Mouse (Mus musculus) spleen, postnatal 14 days (tissue): ENCODE measurements around the gene Chmp4b.

Source experiments
- DNase-seq, 2 experiments: peaks; one replicate each; pipeline ENCODE4 v3.0.0; 2021 to 2022; ENCODE audit warnings: low spot score in 2 of 2

Chmp4b gene

DNA sequence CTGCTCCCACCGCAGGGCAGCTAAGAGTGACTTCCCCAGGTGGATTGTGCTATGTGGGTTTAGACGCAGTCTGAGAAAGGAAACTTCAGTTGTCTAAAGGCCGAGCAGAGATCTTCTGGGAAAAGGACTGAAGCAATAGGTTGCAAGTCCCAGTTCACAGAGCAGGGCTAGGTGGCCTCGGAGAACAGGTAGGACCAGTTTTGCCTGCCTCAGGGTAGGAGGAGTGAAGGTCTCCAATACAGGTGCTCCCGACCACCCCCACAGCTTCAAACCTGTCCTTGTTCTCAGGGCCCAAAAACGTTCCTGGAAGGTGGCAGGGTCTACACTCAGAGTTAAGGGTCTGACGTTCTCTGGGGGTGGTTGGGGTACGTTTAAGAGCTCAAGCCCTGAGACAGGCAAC lies at the start of gene Chmp4b:
Gene Chmp4b, plus strand, starts transcription at position 343 of the 400 bp plus-strand sequence.
- DNase-seq, result no peak

DNA sequence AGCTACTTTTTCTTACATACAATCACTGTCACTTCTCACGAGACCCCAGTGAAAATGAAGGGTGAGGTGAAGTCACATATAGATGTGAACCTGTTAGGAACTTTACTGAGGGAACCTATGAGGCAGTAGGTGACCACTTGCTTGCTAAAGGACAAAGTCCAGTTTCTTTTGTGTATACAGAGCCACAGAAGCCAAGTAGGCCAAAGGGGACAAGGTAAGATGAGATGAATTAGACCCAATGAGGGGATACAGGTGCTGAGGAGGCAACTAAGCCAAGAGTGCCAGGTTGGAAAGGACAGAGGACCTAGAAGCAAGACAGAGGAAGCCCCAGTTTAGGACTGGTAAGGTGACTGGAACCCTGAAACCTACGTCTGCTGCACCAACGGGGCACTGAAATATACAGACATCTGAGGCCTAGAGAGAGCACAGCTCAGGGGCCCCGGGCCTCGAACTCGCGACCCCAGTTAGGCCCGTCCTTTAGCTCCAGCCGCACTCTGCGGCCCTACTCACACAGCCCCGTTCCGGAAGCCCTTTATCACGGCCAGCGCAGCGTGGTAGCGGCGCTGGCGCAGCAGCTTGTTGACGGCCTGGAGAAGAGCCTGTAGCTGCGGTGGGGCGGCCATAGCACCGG lies 48.4 kb upstream of the Chmp4b start:
- no peak for DNase-seq

DNA sequence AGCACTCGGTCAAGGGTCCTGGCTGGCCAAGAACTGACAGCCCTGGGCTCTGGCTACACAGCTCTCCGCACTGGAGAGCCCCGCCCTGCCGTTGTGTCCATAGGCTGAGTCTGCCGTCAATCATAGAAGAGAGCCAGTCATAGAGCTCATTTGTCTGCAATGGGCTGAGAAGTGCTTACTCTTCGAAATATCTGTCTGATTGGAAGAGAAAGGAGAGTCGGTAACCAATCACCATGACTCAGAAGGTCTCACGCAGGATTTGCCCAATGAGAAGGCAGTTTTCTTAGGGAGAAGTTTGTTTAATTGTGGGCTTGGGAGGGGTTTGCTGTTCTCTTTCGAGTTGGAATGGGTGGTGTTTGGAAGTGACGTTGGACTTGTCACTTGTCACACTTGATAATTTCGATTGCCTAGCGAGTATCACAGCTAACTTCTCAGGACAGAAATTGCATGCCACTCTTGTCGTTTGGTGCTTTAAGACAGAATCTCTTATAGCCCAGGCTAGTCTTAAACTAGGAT lies 47.8 kb upstream of the Chmp4b start, which contains the start of gene Pxmp4:
Gene Pxmp4, minus strand, starts transcription at position 71 of the 516 bp plus-strand sequence.
- DNase-seq, result peak; percentile 98

DNA sequence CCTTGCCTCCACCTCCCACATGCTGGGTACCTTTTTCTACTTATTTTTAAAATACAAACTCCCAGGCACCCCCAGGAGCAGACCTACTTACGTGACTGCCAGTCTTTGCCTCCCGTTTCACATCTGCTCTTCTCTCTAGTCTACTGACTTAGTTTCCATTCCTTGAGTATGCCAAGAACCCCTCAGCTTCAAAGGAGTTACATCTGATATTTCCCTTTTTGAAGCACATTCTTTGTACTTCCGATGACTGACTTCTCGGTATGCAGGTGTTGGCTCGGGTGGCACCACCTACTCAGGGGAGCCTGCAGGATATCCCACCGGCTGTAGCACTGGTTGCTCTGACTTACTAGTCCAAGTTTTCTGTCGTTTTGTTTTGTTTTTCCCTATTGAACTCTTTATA lies 47.3 kb upstream of the Chmp4b start:
- DNase-seq, result no peak

DNA sequence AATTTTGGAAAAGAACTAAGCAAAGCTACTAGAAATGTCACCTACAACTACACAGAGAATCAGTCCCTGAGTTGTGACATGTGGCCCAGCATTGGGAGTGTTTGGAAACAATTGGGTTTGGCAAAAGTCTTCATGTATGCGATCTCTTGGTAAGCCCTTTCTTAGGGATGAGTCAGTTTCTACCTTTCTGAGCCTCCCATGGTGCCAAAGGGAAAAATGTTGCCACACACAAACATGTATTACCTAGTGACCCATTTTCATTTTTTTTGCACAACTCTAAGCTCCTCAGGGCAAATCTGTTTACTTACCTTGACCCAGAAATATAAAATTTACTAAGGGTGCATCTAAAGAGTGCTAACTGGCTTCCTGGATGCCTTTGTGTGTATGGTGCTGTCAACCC lies 44.5 kb upstream of the Chmp4b start:
- no peak for DNase-seq

DNA sequence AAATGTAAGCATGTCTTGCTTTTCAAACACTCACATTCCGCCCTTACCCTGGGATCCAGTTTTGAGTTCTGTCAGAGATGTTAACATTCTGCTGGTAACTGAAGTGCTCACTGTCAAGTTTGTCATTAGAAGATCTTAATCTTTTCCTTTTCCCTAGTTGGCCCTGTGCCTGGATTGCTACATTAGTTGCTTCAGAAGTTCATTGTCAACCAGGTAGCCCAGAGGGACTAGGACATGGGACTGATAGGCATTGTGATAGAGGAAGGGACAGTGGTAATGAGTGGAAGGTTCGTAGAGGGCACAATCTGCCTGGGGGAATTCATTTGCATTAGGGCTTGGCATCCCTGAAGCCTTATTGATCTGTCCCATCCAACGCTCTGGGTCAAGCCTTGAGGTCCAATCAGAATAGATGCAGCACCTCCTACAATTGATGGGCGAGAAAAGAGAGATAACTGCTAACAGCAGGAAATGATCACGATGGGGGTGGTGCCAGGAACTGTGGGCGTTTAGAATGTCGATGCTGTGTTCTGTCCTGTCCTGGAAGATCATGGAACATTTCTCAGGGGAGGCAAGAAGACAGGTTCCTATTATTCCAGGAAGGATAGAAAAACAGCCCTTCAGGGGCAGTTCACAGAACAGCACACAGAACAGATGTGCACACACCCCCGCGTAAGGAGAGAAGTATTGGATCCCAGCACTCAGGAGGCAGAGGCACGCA lies 42.3 kb upstream of the Chmp4b start:
- no peak for DNase-seq

- peak; percentile 79 to 87 for DNase-seq
Measured at GRCm38 (mm10) chr2:154613118-154614115, 38.1 kb upstream of the Chmp4b start, which contains the start of the genes Zfp341 and 4930519P11Rik. Gene Zfp341 (plus strand): TSS chr2:154613297. Gene 4930519P11Rik (minus strand): TSS chr2:154613437.

DNA sequence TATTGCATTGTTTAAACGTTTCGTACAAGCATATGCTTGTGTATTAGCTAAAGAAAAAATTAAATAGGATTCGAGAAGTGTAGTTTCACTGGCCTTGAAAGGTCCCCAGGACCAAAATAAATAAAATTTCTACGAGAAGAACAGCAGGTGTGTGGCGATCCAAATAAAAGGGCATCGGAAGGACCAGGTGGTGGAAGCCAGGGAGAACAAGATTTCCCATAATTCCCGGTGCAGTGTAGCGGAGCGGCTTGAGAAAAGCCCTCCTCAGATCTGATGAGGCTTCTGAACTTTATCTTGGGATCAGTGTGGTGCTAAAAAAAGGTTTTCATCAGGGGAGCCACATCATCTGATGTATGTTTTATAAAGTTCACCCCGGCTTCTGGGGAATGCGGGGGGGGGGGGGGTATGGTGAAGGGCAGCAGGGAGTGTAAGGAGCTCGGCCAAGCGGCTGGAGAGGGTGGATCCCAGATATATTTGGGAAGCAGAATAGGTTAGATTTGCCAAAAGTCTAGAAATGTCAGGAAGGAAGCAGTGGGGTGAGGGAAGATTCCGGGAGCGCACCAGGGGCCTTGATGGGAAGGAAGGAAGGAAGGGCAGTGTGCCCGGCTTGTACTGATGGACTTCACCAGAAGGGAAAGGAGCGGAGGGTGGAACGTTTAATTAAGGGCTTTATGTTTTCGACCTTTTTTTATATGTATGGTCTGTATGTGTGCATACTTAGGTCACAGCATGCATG lies 36.5 kb upstream of the Chmp4b start:
- DNase-seq, result no peak

DNA sequence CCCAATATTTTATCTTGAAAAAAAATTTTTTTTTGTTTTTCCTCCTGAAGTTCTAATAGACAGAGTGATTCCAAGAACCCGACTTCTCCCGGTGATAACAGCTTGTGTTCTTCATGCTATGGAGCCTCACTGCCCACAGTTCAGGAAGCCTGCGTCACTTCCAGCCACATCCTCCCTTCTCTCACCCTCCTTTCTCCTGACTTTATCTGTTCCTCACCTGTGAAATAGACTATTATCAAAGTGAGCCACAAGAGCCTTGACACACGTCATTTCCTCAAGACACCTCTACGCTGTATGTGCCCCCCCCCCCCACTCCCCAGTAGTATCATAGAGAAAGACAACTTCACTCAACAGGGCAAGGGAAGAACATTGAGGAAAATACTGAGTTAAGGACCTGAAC lies 35.8 kb upstream of the Chmp4b start:
- DNase-seq, result no peak

GRCm38 (mm10) chr2:154617061-154617460 lies 34.4 kb upstream of the Chmp4b start:
- DNase-seq, result no peak

GRCm38 (mm10) chr2:154621684-154622083 lies 29.8 kb upstream of the Chmp4b start:
- DNase-seq, result no peak

GRCm38 (mm10) chr2:154624137-154624536 lies 27.4 kb upstream of the Chmp4b start:
- no peak for DNase-seq

DNA sequence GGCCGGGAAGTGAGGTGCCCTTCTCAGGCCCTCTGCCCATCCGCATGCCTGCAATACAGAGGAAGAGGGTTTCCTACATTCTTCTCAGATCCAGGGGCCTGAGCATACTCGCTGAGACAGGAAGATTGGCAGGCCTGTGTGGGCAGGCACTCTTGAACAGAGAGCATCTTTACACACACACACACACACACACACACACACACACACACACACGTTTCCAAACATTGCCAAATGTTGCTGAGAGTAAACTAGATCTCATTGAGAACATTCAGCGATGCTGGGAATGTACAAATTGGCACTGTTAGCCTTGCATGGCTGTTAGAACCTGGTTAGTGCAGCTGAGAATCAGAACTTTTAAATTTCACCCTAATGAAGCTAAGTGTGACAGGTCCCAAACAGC lies 21.0 kb upstream of the Chmp4b start:
- no peak for DNase-seq

DNA sequence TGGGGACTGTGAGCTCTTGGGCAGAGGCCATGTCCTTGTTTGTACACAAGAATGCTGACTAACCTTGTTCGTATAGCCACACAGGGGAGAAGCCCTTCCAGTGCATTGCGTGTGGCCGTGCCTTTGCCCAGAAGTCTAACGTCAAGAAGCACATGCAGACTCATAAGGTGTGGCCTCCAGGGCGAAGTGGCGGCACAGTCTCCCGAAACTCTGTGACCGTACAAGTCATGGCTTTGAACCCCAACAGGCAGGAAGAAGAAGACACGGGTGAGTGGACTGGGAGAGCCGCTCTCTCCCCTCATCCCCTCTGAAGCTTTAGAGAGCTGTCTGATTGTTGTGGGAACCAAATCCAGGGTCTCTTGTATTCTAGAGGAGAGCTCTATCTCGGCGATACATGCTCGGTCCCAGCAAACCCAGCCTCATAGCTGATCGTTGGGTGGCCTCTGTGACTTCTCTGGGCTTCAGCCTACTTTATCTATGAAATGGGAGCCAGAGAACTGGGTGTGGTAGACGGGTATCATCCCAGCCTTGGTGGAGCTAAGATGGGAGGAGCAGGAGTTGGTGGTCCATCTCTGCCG lies 19.2 kb upstream of the Chmp4b start:
- peak; percentile 47 to 56 for DNase-seq

DNA sequence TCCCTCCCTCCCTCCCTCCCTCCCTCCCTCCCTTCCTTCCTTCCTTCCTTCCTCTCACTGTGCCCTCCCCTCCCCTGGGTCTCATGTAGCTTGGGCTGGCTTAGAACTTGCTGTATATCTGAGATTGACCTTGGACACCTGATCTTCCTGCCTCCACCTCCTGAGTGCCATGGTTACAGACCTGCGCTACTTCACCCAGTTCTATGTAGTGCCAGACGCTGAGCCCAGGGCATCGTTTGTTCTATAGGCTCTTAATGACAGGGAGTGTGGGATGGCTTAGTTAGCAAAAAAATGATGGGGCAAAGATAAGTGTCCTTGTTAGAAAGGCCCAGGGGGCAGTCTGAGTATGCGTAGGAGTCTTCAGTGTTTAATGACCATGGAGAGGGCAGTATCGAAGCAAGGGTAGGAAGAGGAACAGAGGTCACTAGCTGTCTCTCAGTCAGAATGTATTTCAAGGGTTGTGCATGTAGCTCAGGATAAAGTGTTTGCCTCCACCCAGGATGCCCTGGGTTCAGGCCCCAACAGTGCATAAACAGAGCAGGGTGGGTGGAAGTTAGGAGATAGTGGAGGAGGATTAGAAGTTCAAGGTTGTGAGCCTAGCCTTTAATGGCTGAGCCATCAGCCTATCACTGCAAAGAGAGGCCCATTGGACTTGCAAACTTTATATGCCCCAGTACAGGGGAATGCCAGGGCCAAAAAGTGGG lies 18.3 kb upstream of the Chmp4b start:
- DNase-seq, result no peak

GRCm38 (mm10) chr2:154633876-154634644 lies 17.4 kb upstream of the Chmp4b start:
- no peak for DNase-seq

DNA sequence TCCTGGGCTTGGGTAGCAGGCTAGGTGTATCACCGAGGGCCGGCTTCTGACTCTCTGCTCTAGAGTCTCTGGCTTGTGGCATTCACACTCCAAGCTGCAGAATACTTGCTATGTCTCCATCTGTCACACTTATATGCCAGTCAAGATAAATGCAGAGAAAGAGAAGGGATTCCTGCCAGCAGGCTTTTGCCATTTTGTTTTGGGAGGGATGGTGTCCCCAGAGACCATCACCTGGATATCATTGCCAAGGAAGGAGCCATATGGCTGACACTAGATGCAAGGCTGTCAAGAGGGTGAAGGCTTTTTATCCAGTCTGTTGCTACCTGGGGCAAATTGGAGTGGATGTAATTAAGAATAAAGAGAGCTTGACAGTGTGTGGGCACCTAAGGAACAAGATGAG lies 15.7 kb upstream of the Chmp4b start:
- DNase-seq, result no peak

- no peak for DNase-seq
Measured at GRCm38 (mm10) chr2:154638521-154638920, 13.0 kb upstream of the Chmp4b start.

DNA sequence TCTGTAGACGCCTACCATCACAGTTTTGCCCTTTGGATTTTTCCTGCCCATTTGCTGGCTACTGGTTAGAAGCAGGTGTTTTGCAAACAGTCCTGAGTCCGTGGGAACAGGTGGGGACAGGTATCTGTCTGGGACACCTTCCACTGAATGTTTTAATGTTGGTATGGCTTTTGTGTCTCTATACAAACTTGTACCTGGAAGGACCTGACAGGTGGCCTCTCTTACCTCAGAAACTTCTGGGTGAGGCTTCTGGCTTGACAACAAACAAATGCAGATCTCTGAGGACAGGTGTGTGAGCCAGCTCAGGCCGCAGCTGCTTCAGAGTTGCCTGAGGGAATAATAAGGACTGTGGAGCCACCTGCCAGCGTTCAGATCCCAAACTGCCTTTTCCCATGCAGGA lies 12.4 kb upstream of the Chmp4b start:
- DNase-seq, result no peak
